Mouse (Mus musculus): Measurements from ENCODE around the gene Eif4g3.

GRCm38 (mm10) chr4:138073086-138073485 lies 80.3 kb downstream of the Eif4g3 start:
- TF ChIP-seq NANOG (IDR thresholded peaks at IDR 0.05; ENCODE audit: borderline replicate concordance, low read length) (no peak), CTCF (conservative IDR thresholded peaks at IDR 0.05; ENCODE audit: low read length) (no peak)
